Mouse (Mus musculus) E14TG2a.4 (cell line): ENCODE measurements around the gene Gm11007.
"Not testable (repeated sequence)": the region's sequence is repeated elsewhere in the genome, so short reads cannot be mapped to it uniquely, and the experiment has no call there.

Experiments
- H3K27me3 ChIP-seq: 2 replicates; pipeline ENCODE4 v1.6.1; 2014; ENCODE audit warnings: low read length, control low read depth; ENCODE audit not compliant: insufficient read depth
- H3K36me3 ChIP-seq: 2 replicates; pipeline ENCODE4 v1.6.1; 2014; ENCODE audit warnings: low read length, control low read depth; ENCODE audit not compliant: insufficient read depth
- H3K4me1 ChIP-seq: replicated peaks from 2 replicates; pipeline ENCODE4 v1.6.1; 2014; ENCODE audit warnings: low read depth, low read length, control low read depth
- H3K4me3 ChIP-seq: replicated peaks from 2 replicates; pipeline ENCODE4 v1.5.1; 2014; ENCODE audit warnings: mild to moderate bottlenecking, low read length
- H3K9me3 ChIP-seq: 2 replicates; pipeline ENCODE4 v1.6.1; 2014; ENCODE audit warnings: low read length, control low read depth

Gene Gm11007

DNA sequence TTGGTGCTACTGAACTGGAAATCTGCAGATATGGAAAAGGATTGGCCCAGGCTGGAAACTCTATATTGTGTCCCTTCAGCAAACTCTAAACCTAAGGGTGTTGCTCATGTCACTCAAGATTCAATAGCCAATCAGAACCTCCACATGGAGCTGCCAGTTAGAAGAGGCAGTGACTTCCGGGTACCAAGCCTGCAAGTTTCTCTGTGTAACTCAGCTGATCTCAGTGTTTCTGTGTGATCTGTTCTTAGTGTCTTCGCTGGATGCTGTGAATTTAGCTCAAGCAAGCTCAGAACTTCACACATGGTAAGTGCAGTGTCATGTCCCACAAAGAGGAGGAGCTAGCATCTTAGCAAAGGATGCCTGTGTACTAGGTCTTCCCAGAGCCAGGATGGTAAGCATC is at the start of gene Gm11007:
Gm11007 (plus strand) TSS at position 301 of the 400 bp plus-strand sequence.
- H3K36me3 ChIP-seq, H3K9me3 ChIP-seq, H3K4me3 ChIP-seq, H3K27me3 ChIP-seq, H3K4me1 ChIP-seq: not testable (repeated sequence)
